Mouse (Mus musculus) urinary bladder, adult 18-20 months (tissue): Measurements from ENCODE around the gene Plpp7.

Experiments used
- DNase-seq, 2 experiments: peaks; one replicate each; pipeline ENCODE4 v3.0.0; 2022; ENCODE audit warnings: low spot score in 2 of 2, mixed read lengths in 2 of 2

Gene Plpp7

DNA sequence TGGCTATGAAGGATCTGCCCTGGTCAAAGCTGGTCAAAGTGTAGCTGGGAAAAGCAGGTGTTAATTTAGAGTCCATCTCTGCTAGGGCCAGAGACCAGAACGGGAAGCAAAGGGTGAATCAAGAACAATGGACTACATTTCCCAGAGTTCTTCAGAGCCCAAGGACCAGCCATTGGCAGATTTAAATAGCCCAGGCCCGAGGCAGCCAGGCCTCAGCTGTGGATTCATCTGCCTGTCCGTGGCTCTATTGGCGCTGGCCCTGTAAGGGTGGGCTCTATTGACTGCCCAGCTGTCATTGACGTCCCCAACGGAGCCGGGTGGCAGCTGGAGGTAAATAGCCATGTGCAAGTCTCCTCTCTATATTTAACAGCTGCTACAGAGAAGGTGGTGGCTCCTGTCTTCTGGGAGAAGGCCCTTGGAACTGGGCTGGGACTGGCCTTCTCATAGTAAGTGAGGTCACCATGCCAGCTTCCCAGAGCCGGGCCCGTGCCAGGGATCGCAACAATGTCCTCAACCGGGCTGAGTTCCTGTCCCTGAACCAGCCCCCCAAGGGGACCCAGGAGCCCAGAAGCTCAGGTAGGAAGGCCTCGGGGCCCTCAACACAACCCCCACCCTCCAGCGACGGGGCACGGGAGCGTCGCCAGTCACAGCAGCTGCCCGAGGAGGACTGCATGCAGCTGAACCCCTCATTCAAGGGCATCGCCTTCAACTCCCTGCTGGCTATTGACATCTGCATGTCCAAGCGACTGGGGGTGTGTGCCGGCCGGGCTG is at the start of gene Plpp7:
Plpp7 (plus strand) TSS at position 178 of the 771 bp plus-strand sequence.
- peak; percentile 19 to 23 for DNase-seq

DNA sequence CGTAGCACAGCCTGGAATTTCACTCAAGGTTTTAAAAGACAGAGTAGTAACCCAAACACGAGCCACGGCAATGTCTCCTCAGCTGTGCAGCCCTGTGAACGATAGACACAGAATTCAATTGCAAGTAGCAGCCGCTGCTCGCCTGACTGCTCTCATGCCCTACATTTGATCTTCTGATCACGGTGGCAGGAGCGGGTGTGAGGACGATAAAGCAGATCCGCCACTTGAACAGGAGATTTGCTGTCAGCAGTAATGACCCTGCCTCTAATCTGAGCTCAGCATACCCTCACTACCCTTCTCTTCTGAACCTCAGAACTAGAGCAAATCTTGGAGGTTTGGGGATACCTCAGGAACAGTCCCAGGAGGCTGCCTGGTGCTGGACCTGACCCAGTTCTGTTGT is 49.3 kb upstream of the Plpp7 start:
- DNase-seq, result no peak

DNA sequence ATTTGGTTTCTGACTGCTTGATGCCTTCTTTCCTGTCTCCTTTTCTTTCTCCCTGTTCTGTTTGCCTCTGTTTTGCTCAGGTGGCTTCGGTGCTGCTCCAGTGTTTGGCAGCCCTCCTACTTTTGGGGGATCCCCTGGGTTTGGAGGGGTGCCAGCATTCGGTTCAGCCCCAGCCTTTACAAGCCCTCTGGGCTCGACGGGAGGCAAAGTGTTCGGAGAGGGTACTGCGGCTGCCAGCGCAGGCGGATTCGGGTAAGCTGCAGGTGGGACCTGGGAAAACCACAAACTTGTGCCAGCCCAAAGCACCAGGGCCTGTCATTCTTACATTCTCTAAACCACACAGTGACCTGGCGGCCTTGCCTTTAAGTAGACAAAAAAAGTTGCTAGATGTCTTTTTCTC is 48.0 kb upstream of the Plpp7 start:
- no peak for DNase-seq

DNA sequence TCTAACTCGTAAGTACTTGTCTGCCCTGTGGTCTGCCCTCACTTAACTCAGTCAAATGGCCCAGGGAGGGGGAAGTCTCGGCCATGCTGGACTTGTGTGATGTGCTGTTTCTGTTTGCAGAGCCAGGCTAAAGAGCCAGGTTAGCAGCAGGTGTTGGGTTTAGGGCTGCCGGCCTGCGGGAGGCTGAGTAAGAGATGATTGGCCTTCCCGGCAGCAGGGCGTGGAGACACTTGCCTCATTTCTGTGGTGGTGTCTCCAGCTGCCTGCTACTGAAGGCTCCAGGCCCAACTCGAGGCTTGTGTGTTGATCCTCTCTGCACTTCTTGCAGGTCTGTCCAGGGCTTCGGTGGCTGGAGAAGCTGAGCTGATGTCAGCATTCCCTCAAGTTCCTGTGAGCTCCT is 43.5 kb upstream of the Plpp7 start:
- DNase-seq, result no peak

DNA sequence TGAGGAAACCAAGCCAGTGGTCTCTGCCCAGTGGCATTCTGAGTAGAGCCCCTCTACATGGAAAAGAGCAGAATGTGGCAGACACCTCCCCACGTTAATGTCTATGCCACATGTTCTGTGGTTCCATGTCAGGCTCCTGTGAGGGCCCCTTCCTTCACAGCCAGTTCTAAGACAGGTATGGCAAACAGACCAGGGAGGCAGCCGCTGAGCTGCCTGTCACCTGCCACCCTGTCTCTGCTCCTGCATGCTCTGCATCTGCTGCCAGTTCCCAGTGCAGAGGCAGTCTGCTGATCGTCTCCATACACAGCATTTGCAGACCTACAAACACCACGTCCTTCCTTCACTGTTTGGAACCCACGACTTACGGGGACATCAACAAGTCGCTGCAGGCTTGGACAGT is 42.9 kb upstream of the Plpp7 start:
- no peak for DNase-seq

DNA sequence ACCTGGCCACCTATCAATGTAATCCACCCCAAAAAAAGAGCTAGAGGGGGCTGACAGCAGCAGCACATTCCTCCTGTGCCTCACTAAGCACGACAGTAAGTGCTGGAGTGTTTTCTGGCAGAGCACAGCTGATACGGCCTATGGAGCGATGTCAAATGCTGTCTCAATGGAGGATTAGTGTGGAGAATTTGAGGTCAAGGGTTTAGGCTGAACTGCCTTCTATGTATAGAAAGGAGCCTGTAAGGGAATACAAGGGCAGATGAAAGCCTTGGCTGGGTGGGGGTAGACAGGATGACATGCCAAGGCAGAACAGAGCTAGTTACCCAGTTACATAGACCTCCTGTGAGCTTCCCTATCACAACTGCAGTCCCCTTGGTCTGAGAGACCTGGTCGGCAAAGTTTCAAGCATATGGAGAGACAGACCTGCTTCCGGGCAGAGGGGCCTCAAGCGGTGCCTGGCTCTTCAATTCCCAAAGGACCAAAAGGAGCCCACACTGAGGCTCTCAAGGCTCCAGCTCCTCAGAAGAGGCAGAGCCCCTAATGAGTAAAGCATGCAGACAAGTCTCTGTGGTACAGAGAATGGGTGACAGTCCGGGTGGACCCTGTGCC is 39.9 kb upstream of the Plpp7 start:
- no peak for DNase-seq

DNA sequence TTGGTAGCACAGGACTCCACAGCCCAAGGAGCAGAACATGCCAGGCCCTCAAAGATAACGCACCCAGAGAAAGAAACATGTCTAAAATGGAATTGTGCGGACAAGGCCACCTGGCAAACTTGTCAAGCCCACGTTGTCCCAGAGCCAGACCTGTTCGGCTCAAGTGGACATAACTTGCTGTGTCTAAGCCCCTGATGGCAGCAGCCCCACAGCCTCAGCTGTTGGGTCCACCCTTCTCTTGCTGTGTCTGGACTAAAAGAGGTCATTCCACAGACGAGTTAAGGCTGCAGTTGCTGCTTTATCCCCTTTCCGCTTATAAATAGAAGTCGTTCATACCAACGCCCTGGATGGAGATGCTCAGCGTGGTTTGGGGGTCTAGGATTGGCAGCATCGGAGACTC is 38.8 kb upstream of the Plpp7 start:
- DNase-seq, result no peak

DNA sequence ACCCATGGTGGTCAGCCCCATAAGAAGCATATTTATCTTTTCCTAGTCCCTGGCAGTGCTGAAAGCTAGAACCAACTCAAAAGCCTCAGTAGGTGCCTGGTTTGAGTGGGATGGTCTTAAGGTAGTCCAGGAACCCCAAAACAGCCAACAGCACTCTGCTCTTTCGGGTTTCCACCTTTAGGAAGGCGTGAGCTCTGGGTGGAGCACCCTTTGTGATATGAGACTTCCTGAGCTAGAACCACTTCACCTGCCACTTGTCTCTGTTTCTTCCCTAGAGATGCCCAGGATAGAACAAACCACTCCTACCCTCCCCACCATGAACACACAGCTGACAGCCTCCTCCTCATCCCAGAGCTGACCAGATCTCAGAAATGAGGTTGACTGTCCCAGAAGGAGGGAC is 38.0 kb upstream of the Plpp7 start:
- no peak for DNase-seq

DNA sequence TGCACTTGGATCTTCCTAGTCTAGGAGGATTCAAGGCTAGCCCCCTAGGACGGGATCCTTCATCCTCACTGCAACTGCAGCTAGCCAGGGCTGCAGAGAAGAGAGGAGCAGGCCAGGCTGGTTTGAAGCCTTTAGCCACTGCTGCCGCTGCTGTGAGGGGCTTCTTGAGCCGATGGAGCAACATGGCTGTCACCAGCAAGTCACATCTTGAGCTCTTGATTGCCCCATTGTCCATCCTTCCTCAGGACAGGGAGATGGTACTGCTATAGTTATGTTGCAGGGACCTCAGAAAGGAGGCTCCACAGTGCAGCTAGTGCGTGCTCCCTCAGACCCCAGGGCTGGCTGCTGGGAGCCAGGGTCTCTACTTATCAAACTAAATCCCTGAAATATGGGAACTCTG is 37.5 kb upstream of the Plpp7 start:
- no peak for DNase-seq

DNA sequence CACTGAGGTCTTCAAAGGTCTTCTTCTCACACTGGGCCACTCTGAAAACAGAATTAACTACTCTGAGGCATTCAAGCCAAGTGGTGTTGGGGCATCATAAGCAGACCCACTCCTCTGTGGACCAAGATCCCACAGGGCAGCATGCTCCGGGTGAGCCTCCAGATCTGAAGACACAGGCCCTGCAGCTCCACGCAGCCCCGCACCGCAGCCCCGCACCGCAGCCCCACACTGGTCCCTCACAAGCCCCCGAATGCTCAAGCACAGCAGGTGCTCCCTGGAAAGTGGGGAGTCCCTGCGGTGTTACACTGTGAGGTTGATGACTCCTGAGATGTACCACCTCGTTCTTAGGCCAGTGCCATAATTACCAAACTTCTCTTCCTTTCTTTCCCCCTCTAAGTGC is 37.1 kb upstream of the Plpp7 start:
- DNase-seq, result no peak

DNA sequence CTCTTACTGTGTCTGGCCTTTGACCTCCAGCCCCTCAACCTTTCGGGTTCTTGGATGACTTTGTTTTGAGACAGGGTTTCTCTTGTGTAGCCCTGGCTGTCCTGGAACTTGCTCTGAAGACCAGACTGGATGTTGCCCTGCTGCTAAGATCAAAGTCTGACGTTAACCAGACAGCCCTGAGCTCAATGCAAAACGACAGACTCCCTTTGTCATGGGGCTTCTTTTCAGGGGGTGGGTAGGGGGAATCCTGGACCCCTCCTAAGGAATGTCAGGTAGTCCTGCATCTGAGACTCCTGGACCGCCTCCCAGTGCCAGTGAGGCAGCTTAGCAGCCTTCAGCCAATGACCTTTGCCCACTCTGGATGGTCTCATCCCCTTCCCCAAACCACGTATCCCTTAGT is 36.6 kb upstream of the Plpp7 start:
- no peak for DNase-seq

DNA sequence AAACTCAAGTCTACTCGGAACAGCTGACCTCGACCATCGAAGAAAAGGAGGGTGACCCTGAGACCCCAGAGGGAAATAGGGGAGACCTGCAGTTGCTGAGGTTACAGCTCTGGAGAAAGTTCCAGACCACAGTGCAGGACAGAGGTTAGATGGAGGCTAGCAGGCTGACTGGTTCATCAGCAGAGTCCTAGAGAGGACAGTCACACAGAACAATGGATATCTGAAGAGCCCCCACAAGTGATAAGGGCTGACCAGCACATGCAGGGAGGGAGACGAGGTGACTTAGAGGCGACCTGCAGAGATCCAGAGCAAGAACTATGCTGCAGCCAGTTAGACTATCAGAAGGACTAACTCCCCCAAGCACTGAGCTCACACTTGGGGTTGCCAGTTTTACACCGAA is 35.7 kb upstream of the Plpp7 start:
- DNase-seq, result no peak

DNA sequence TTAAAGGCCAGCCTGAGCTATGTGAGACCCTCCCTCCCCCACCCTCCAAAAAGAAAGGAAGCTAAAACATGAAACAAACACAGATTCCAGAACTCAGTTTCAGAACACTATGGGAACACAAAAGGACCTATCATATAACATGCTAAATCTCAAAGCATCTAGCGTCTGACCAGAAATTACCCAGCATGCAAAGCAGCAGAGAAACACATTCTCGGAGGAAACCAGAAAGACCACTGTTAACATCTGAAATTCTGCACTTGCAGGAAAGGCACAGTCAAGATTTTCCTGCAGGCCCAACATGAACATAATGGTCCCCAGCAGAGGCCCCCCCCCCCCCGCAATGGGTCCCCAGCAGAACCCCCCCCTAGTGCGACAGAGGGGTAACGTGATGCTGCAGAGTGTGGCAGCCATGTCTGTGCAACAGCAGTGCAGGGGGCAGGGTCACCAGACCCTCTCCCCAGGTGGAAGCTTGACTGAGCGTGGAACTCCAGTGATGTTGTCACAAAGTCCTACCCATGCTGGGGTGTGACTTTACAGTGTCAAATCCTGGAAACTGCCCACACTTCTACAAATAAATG is 35.0 kb upstream of the Plpp7 start:
- DNase-seq, result no peak

DNA sequence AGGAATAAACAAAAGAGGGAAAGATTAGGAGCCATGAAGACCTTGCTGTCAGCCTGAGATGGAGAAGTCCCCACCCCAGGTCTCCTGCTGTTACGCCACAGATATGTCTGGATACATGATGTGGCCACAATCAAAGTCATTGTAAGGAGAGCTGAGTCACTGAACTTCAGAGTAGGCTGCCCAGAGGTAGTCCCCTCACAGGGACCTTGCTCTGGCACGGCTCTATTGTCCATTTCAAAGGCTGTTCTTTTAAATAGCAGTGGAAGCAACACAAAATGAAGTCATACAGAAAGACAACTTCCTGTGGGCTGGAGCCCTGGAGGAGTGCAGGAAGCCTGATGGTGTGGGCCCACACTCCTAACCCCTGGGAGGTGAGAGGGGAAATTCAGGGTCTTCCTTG is 34.1 kb upstream of the Plpp7 start:
- no peak for DNase-seq

DNA sequence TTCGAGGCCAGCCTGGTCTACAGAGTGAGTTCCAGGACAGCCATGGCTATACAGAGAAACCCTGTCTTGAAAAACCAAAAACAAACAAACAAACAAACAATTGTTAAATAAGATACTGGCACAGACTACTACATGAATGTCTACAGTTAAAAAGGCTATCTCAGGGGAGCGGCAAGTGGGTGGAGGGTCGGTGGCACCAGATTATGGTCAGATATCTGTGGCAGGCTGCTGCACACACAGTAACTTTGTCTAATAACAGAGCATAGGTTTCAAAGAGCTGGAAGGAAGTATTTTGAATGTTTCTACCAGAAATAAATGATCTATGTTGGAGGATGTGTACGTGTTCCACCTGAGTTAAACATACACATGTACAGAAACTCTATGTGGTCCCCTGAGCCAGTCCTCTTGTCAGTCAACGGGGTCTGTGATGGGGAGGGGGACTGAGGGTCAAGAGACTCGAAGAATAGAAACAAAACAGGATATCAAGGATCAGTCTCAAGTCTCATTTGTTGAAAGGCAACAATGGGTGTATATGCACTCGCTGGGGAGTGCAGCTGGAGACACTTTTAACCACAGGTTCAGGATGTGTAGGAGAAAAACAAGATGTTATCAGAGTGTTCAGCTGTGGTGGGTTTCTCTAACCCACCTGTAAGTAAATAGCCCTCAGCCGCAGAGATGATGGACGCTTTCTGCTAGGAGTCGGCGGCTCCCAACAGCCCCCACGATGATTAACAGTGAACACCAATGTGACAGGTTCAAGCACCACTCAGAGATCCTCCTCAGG is 33.4 kb upstream of the Plpp7 start:
- DNase-seq, result no peak

DNA sequence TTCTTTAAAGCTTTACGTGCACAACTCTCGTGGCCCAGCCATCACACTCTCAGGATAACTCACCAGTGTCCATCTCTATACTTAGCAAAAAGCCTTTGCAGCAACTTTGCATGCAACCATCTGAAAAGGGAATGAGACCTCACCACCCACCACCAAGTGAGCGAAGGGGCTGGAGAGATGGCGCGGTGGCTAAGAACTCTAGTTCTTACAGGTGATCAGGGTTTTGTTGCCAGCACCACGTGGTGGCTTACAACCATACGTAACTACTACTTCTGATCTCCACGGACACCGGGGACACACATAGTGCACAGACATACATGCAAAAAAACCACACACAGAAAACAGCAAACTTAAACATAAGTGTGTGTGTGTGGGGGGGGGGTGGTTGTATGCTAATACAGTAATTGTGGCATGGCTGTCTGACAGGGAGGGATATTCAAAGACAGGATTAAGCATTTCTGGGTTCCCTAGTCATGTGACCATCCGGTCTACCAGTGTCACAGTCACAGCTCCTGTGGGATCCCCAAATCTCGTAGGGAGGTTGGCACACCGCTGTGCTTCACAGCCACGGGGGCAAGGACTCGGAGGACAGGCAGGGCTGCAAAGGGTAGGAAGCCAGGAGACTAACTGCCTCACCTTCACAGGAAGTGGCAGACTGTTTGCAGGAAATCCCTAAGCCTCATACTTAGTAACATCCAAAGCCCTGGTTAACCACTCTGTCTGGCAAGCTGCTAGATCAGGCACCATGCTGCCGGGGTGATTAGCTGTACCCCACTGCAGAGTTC is 32.5 kb upstream of the Plpp7 start:
- DNase-seq, result no peak

DNA sequence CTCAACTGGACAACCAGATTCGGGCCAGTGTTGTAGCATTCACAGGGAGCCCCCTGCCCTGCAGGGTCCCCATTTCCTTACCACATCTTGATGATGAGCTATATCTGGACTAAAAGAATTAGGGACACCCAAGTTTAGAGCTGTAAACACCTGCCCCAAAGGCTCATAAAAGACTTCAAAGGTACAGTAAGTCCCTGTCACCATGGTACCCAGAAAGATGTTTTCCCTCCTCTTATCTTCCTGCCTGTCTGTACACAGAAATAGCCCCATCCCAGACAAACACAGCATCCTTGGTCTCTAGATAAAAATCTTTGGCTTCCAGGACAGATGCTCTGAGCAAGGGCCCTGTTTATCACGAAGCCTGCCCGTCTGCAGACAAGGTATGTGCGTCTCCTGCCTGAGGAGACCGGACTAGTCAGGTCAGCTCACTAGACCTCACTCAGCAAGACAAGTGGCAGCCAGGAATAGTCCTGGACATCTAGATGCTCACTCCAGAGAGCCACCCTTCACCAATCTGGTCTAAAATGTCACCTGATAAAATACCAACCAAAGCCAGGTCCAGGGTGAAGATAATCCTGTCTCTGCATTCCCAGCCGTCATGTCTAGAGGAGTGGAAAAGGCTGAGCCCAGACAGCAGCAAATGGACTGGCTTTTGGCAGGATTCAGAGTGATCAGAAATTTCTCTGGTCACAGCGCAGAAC is 31.7 kb upstream of the Plpp7 start:
- no peak for DNase-seq

DNA sequence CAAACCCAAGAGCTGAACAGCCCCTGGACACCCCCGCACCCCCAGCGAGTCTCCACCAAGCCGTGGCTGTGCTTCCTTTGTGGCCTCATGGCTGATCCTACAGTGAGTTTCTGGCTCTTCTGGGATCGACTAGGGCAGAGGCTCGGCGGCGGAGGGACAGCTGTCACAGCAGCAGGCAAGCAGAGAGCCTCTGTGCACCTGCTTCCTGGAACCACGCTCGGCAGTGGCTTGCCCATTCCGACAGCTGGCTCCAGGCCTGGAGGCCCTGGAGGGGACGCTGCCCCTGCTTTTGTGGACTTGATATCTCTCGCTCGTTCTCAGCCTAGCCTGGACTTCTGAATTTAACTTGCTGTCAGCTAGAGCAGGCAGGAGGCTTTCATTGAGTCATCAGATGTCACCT is 30.4 kb upstream of the Plpp7 start:
- no peak for DNase-seq

DNA sequence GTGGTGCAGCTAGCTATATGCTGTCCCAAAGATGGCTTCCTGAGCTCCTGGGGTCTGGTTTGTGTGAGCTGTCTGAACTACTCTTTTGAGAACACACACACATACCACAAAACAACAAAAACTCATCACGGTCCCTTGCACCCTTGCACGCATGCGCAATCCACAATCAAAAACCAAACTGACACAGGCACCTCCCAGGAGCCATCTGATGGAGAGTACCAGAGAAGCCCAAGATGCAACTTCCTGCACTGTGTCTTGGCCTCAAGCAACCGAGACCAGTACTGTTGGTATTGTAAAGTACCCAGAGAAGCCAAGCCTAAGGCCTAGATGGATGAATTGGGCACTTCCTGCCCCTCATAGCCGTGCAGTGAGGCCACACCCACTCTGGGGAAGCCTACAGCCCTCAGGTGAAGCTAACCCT is 29.9 kb upstream of the Plpp7 start:
- DNase-seq, result no peak

DNA sequence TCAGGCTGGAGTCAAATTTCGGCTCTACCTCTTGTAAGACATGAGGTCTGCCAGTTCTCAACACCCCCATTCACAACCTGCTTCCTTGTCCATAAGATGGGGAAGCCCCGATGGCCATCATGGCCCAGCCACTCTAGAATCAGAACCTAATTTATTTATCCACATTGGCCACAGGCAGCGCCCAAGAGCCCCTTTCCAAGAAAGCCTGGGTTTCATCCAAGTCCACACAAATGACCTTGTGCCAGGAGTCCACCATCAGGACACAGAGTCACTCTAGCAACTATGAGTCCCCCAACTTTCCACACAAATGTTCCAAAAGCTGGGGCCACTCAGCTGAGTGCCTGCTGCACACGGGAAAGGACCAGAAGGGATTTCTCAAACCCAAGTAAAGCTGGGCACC is 29.3 kb upstream of the Plpp7 start:
- DNase-seq, result no peak
